Comparison of ENCODE assay signal across 41 mouse cellular contexts in genomic region chr1:136160297-136160696, GRCm38 (mm10). TPM values are rescaled to one million over a fixed set of nuclear protein-coding genes. Genes with fewer than 3 reads are reported as not detected.
"Had no signal": no experiment of that assay in that cellular context is flagged by ENCODE, and none has a peak within 500 bp of the region (broad histone marks: within the 10 kb centered on the region; RNA-seq: fewer than 3 reads in every experiment).

No protein-coding gene starts in this region.

- H3K27me3 ChIP-seq: limb, embryonic 12.5 days; limb, embryonic 13.5 days; limb, embryonic 15.5 days; liver, embryonic 12.5 days; liver, embryonic 13.5 days; liver, embryonic 15.5 days; lung, embryonic 15.5 days; megakaryocyte, embryonic 14.5 days; midbrain, embryonic 12.5 days; midbrain, embryonic 13.5 days; midbrain, embryonic 15.5 days; neural tube, embryonic 12.5 days; neural tube, embryonic 13.5 days had no signal

- H3K9me3 ChIP-seq: limb, embryonic 10.5 days; limb, embryonic 12.5 days; limb, embryonic 13.5 days; limb, embryonic 15.5 days; liver, embryonic 12.5 days; liver, embryonic 13.5 days; liver, embryonic 15.5 days; lung, embryonic 15.5 days; megakaryocyte, embryonic 14.5 days; midbrain, embryonic 10.5 days; midbrain, embryonic 12.5 days; midbrain, embryonic 13.5 days; midbrain, embryonic 15.5 days; neural tube, embryonic 12.5 days; neural tube, embryonic 13.5 days had no signal

- DNase-seq: liver; liver, embryonic 13.5 days; liver, postnatal 0 days; lung, adult 18-20 months; lung, adult 2 months; lung, embryonic 14.5 days; lung, postnatal 10 days; lung, postnatal 14 days; lung, postnatal 36 days; lung, postnatal 4 days; midbrain, embryonic 14.5 days had no signal

- H3K4me3 ChIP-seq: limb, embryonic 10.5 days; limb, embryonic 12.5 days; limb, embryonic 13.5 days; limb, embryonic 15.5 days; liver, embryonic 12.5 days; liver, embryonic 13.5 days; liver, embryonic 15.5 days; lung, embryonic 15.5 days; megakaryocyte, embryonic 14.5 days; midbrain, embryonic 10.5 days; midbrain, embryonic 12.5 days; midbrain, embryonic 13.5 days; midbrain, embryonic 15.5 days; myocyte; neural tube, embryonic 12.5 days; neural tube, embryonic 13.5 days had no signal

- H3K9ac ChIP-seq: limb, embryonic 12.5 days; limb, embryonic 13.5 days; limb, embryonic 15.5 days; liver, embryonic 12.5 days; liver, embryonic 13.5 days; liver, embryonic 14.5 days; liver, embryonic 15.5 days; liver, postnatal 0 days; lung, embryonic 14.5 days; lung, embryonic 15.5 days; midbrain, embryonic 12.5 days; midbrain, embryonic 13.5 days; midbrain, embryonic 15.5 days; neural tube, embryonic 12.5 days; neural tube, embryonic 13.5 days had no signal

- H3K4me1 ChIP-seq: limb, embryonic 12.5 days; liver, embryonic 13.5 days; liver, embryonic 15.5 days; lung, embryonic 15.5 days; megakaryocyte, embryonic 14.5 days; midbrain, embryonic 15.5 days; neural tube, embryonic 12.5 days; neural tube, embryonic 13.5 days had no signal

- H3K4me2 ChIP-seq: limb, embryonic 12.5 days; limb, embryonic 13.5 days; limb, embryonic 15.5 days; liver, embryonic 11.5 days; liver, embryonic 12.5 days; liver, embryonic 13.5 days; liver, embryonic 15.5 days; lung, embryonic 14.5 days; lung, embryonic 15.5 days; midbrain, embryonic 11.5 days; midbrain, embryonic 12.5 days; midbrain, embryonic 13.5 days; midbrain, embryonic 15.5 days; neural tube, embryonic 12.5 days; neural tube, embryonic 13.5 days had no signal

- ATAC-seq: liver, embryonic 12.5 days; liver, postnatal 0 days; lung, postnatal 0 days; midbrain, embryonic 13.5 days; midbrain, embryonic 16.5 days had no signal

- H3K27ac ChIP-seq: limb, embryonic 10.5 days; limb, embryonic 12.5 days; limb, embryonic 13.5 days; limb, embryonic 15.5 days; liver, embryonic 12.5 days; liver, embryonic 13.5 days; liver, embryonic 14.5 days; liver, embryonic 15.5 days; lung, embryonic 15.5 days; macrophage; midbrain, embryonic 10.5 days; midbrain, embryonic 12.5 days; midbrain, embryonic 13.5 days; midbrain, embryonic 15.5 days; neural tube, embryonic 12.5 days; neural tube, embryonic 13.5 days had no signal

RNA-seq across cellular contexts. Expression of gene Mroh3, which starts 52.3 kb away (rescaled TPM):
- total RNA-seq: liver, adult 2 months; megakaryocyte progenitor cell, adult 5-6 weeks; megakaryocyte, adult 5-6 weeks; megakaryocyte-erythroid progenitor cell, adult 5-6 weeks; monocyte, adult 5-6 weeks had no signal
- polyA plus RNA-seq: limb, embryonic 13.5 days; limb, embryonic 15.5 days; liver, adult 2 months; liver, embryonic 11.5 days; liver, embryonic 12.5 days; liver, embryonic 13.5 days; liver, embryonic 15.5 days; liver, embryonic 16.5 days; liver, postnatal 0 days; lung, embryonic 14.5 days; lung, embryonic 16.5 days; macrophage; midbrain, embryonic 10.5 days; midbrain, embryonic 15.5 days; midbrain, embryonic 16.5 days; midbrain, postnatal 0 days; neural tube, embryonic 11.5 days; neural tube, embryonic 12.5 days; neural tube, embryonic 13.5 days had no signal
